Comparison of ENCODE assay signal across 11 mouse cellular contexts in genomic region chr11:60211761-60212160, GRCm38 (mm10). TPM values are rescaled to one million over a fixed set of nuclear protein-coding genes. Genes with fewer than 3 reads are reported as not detected.
DNase-seq lines count a peak whose midpoint lies in the region; ATAC-seq lines count a peak whose summit lies in the region.
"Had no signal": no experiment of that assay in that cellular context is flagged by ENCODE, and none has a peak within 500 bp of the region (broad histone marks: within the 10 kb centered on the region; RNA-seq: fewer than 3 reads in every experiment).

No protein-coding gene starts in this region.

- peaks cover 80% of the 10 kb centered on the region for H3K4me1 ChIP-seq in hindbrain, embryonic 10.5 days (replicated peaks)
- H3K4me1 ChIP-seq in hindbrain, embryonic 14.5 days (replicated peaks; ENCODE audit: control insufficient read depth, insufficient read depth, low read length): peaks cover 48% of the 10 kb centered on the region
- H3K4me1 ChIP-seq in midbrain, embryonic 12.5 days: peaks cover 66% of the 10 kb centered on the region
- H3K4me1 ChIP-seq in midbrain, embryonic 16.5 days (ENCODE audit: control insufficient read depth, insufficient read depth, low read length): peaks cover 34% of the 10 kb centered on the region
- peaks cover 83% of the 10 kb centered on the region for H3K4me1 ChIP-seq in embryonic facial prominence, embryonic 15.5 days
- peaks cover 88% of the 10 kb centered on the region for H3K4me1 ChIP-seq in liver, embryonic 15.5 days (replicated peaks)

- H3K36me3 ChIP-seq in hindbrain, embryonic 10.5 days: peaks cover 13% of the 10 kb centered on the region
- no peaks in the 10 kb centered on the region for H3K36me3 ChIP-seq in hindbrain, embryonic 14.5 days (replicated peaks; ENCODE audit: control insufficient read depth, insufficient read depth)
- H3K36me3 ChIP-seq in midbrain, embryonic 12.5 days: peaks cover 7% of the 10 kb centered on the region
- H3K36me3 ChIP-seq in midbrain, embryonic 16.5 days (ENCODE audit: control insufficient read depth, insufficient read depth, low read length): no peaks in the 10 kb centered on the region
- H3K36me3 ChIP-seq in embryonic facial prominence, embryonic 15.5 days: peaks cover 6% of the 10 kb centered on the region; the same call in 1 of the 2 replicates
- peaks cover 16% of the 10 kb centered on the region for H3K36me3 ChIP-seq in liver, embryonic 15.5 days (replicated peaks)
- H3K36me3 ChIP-seq: stomach, embryonic 15.5 days had no signal

- peak overlapping the region; percentile 91 for H3K27ac ChIP-seq in hindbrain, embryonic 10.5 days
- H3K27ac ChIP-seq in hindbrain, embryonic 14.5 days: no peak overlapping the region
- no peak overlapping the region for H3K27ac ChIP-seq in midbrain, embryonic 12.5 days (replicated peaks)
- H3K27ac ChIP-seq in midbrain, embryonic 16.5 days (ENCODE audit: low read length): no peak overlapping the region
- H3K27ac ChIP-seq in embryonic facial prominence, embryonic 15.5 days (replicated peaks): 0 out of 2 replicates have a peak overlapping the region, but pooled peaks have one; percentile 6
- H3K27ac ChIP-seq in liver, embryonic 15.5 days (replicated peaks): peak overlapping the region; percentile 82
- H3K27ac ChIP-seq: kidney, embryonic 15.5 days had no signal

- H3K27me3 ChIP-seq in hindbrain, embryonic 10.5 days (ENCODE audit: insufficient read depth, poor library complexity, severe bottlenecking): no peaks in the 10 kb centered on the region
- no peaks in the 10 kb centered on the region for H3K27me3 ChIP-seq in hindbrain, embryonic 14.5 days (ENCODE audit: control insufficient read depth, insufficient read depth, low read length)
- H3K27me3 ChIP-seq in midbrain, embryonic 12.5 days: no peaks in the 10 kb centered on the region
- H3K27me3 ChIP-seq in midbrain, embryonic 16.5 days (ENCODE audit: control insufficient read depth, insufficient read depth, low read depth, low read length): no peaks in the 10 kb centered on the region
- no peaks in the 10 kb centered on the region for H3K27me3 ChIP-seq in embryonic facial prominence, embryonic 15.5 days
- H3K27me3 ChIP-seq in liver, embryonic 15.5 days: no peaks in the 10 kb centered on the region
- H3K27me3 ChIP-seq: kidney, embryonic 15.5 days; stomach, embryonic 15.5 days had no signal

- no peaks in the 10 kb centered on the region for H3K9me3 ChIP-seq in hindbrain, embryonic 10.5 days
- H3K9me3 ChIP-seq in hindbrain, embryonic 14.5 days (ENCODE audit: control insufficient read depth, low read length): no peaks in the 10 kb centered on the region
- H3K9me3 ChIP-seq in midbrain, embryonic 12.5 days: no peaks in the 10 kb centered on the region
- H3K9me3 ChIP-seq in midbrain, embryonic 16.5 days (replicated peaks; ENCODE audit: control insufficient read depth, low read length, poor library complexity, severe bottlenecking): no peaks in the 10 kb centered on the region
- no peaks in the 10 kb centered on the region for H3K9me3 ChIP-seq in embryonic facial prominence, embryonic 15.5 days (replicated peaks)
- no peaks in the 10 kb centered on the region for H3K9me3 ChIP-seq in liver, embryonic 15.5 days (replicated peaks)
- H3K9me3 ChIP-seq: kidney, embryonic 15.5 days; stomach, embryonic 15.5 days had no signal

- no peak for DNase-seq in hindbrain, embryonic 10.5 days (ENCODE audit: low spot score)
- DNase-seq in hindbrain, embryonic 14.5 days (ENCODE audit: low spot score): no peak
- DNase-seq in cerebellum, postnatal 4 days (ENCODE audit: low spot score in 2 of 2): no peak
- DNase-seq: adrenal gland, postnatal 25 days; gastrocnemius, postnatal 36 days had no signal

- ATAC-seq in hindbrain, embryonic 14.5 days (ENCODE audit: low FRiP score): no peak
- no peak for ATAC-seq in midbrain, embryonic 12.5 days (ENCODE audit: low FRiP score, low read depth)
- ATAC-seq in midbrain, embryonic 16.5 days: no peak
- ATAC-seq in embryonic facial prominence, embryonic 15.5 days (ENCODE audit: insufficient number of reproducible peaks, low FRiP score, low TSS enrichment, low read depth): no peak
- ATAC-seq in liver, embryonic 15.5 days (ENCODE audit: insufficient read depth): no peak

- 57% methylated on average over 12 of the region's 12 CpGs for WGBS in hindbrain, embryonic 10.5 days
- 60% methylated on average over 12 of the region's 12 CpGs for WGBS in hindbrain, embryonic 14.5 days
- whole genome bisulfite sequencing in midbrain, embryonic 12.5 days: 52% methylated on average over 10 of the region's 12 CpGs
- WGBS in midbrain, embryonic 16.5 days: 55% methylated on average over 12 of the region's 12 CpGs
- WGBS in embryonic facial prominence, embryonic 15.5 days: 56% methylated on average over 12 of the region's 12 CpGs
- WGBS in liver, embryonic 15.5 days (ENCODE audit: insufficient replicate concordance): 68% methylated on average over 12 of the region's 12 CpGs

- no peak overlapping the region for H3K4me2 ChIP-seq in hindbrain, embryonic 14.5 days (replicated peaks)
- H3K4me2 ChIP-seq in midbrain, embryonic 12.5 days (replicated peaks): no peak overlapping the region
- H3K4me2 ChIP-seq in midbrain, embryonic 16.5 days (ENCODE audit: low read length): no peak overlapping the region
- no peak overlapping the region for H3K4me2 ChIP-seq in embryonic facial prominence, embryonic 15.5 days (replicated peaks)
- H3K4me2 ChIP-seq in liver, embryonic 15.5 days: no peak overlapping the region
- H3K4me2 ChIP-seq: kidney, embryonic 15.5 days had no signal

- H3K9ac ChIP-seq in hindbrain, embryonic 14.5 days: no peak overlapping the region
- 0 out of 2 replicates have a peak overlapping the region, but pooled peaks have one; percentile 6 for H3K9ac ChIP-seq in midbrain, embryonic 12.5 days (replicated peaks)
- H3K9ac ChIP-seq in midbrain, embryonic 16.5 days (ENCODE audit: low read depth, low read length): no peak overlapping the region; the same call in 1 of the 2 replicates
- H3K9ac ChIP-seq in embryonic facial prominence, embryonic 15.5 days: no peak overlapping the region
- no peak overlapping the region for H3K9ac ChIP-seq in liver, embryonic 15.5 days
- H3K9ac ChIP-seq: stomach, embryonic 15.5 days had no signal

- H3K4me3 ChIP-seq in hindbrain, embryonic 10.5 days: 0 out of 2 replicates have a peak overlapping the region, but pooled peaks have one; percentile 4
- H3K4me3 ChIP-seq in hindbrain, embryonic 14.5 days (replicated peaks; ENCODE audit: low read length): no peak overlapping the region
- H3K4me3 ChIP-seq in midbrain, embryonic 12.5 days: no peak overlapping the region
- no peak overlapping the region for H3K4me3 ChIP-seq in midbrain, embryonic 16.5 days (ENCODE audit: low read depth, low read length)
- no peak overlapping the region for H3K4me3 ChIP-seq in embryonic facial prominence, embryonic 15.5 days (replicated peaks)
- no peak overlapping the region for H3K4me3 ChIP-seq in liver, embryonic 15.5 days (replicated peaks)
- H3K4me3 ChIP-seq: kidney, embryonic 15.5 days; stomach, embryonic 15.5 days had no signal

RNA-seq across cellular contexts. Expression of gene Srebf1, which starts 10.6 kb away (rescaled TPM):
- 45.0 and 55.8 TPM in 2 replicates for polyA plus RNA-seq in hindbrain, embryonic 10.5 days (2016; fragmentation: Nextera tagmentation; extraction: Ambion mirVana)
- 37.3 and 40.3 TPM in 2 replicates for polyA plus RNA-seq in hindbrain, embryonic 14.5 days (2014; fragmentation: Nextera tagmentation; extraction: Ambion mirVana)
- polyA plus RNA-seq in midbrain, embryonic 12.5 days (2016; fragmentation: Nextera tagmentation; extraction: Ambion mirVana): 46.8 and 56.8 TPM in 2 replicates
- polyA plus RNA-seq in midbrain, embryonic 16.5 days (2015; fragmentation: Nextera tagmentation; extraction: Ambion mirVana): 31.9 and 34.1 TPM in 2 replicates
- 76.7 and 78.1 TPM in 2 replicates for polyA plus RNA-seq in embryonic facial prominence, embryonic 15.5 days (2015; fragmentation: Nextera tagmentation; extraction: Ambion mirVana)
- polyA plus RNA-seq in liver, embryonic 15.5 days (2015; fragmentation: Nextera tagmentation; extraction: Ambion mirVana): 53.5 and 60.6 TPM in 2 replicates

Comparison
In these comparisons a context has a peak if more than half of its experiments do, and no peak if none do; other contexts are left out.
1. H3K27ac ChIP-seq: peak in hindbrain, embryonic 10.5 days (single experiment), embryonic facial prominence, embryonic 15.5 days (single experiment) and liver, embryonic 15.5 days (single experiment); none in hindbrain, embryonic 14.5 days (single experiment), midbrain, embryonic 12.5 days (single experiment) and midbrain, embryonic 16.5 days (single experiment).